Mouse (Mus musculus) naive thymus-derived CD4-positive, alpha-beta T cell, adult 2 months (primary cell): ENCODE results near the gene 1700056E22Rik.

Experiments
- DNase-seq: peaks from one replicate; pipeline ENCODE4 v3.0.0-alpha.2; 2011; ENCODE audit warnings: low read depth

Gene 1700056E22Rik

DNA sequence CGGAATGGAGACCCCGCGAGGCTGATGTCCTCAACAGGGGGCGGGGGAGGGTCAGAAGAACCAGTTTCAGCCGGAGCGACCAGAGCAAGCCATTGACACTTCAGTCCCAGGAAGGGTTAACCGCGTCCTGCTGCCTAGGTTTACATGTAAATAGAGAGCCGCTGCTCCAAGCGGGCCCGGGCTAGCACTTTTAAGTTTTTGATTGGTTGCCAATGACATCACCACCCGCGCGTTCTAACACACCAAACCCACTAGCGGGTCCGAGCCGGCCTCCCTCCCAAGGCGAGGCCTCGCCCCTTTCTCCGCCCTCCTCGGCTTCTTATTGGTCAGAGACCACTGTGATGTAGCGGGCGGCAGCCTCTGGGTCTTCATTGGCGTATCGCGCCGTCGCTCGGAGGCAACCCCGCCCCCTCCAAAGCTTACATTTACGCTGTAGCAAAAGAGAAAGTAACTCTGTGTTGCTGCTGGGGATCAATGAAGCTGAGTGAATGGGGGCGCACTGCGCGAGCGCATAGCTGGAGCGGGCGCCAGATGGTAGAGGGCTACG is at the start of gene 1700056E22Rik:
Gene 1700056E22Rik (minus strand): TSS at position 291 of the 547 bp plus-strand sequence.
- peak; percentile 99 for DNase-seq

DNA sequence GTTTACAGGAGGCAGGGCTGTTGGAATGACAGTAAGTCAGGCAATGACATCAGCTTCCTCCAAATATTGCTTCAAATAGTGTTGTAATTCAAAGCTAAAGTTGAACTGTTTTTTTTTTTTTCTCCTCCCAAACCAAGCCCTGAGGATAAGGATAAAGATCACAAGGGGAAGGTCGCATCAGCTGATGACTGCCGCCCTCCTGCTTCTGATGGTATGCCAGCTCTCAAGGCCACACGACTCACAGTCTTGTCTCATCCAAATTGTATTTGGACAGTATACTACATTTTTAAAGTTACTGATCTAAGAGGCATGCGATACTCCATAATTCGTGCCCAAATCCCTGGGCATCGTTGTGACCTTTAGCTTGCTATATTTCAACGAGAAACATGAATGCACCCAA is 49.1 kb upstream of the 1700056E22Rik start:
- no peak for DNase-seq

DNA sequence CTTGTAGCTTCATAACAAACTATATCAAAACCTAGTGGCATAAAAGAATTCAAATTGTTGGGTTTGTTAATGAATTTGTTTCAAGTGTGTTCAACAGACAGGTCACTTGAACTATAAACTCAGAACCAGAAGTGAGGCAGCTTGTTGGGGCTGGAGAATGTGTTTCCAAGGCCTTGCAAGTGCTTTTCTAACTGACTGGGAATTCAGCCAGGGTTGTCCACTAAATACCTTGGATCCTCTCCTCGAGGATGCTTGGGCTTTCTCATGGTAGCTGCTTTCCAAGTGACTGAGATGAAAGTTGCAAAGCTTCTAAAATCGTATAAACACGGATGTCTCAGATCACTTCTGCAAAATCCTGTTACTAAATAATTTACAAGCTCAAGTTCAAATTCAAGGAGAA is 48.6 kb upstream of the 1700056E22Rik start:
- DNase-seq, result no peak

DNA sequence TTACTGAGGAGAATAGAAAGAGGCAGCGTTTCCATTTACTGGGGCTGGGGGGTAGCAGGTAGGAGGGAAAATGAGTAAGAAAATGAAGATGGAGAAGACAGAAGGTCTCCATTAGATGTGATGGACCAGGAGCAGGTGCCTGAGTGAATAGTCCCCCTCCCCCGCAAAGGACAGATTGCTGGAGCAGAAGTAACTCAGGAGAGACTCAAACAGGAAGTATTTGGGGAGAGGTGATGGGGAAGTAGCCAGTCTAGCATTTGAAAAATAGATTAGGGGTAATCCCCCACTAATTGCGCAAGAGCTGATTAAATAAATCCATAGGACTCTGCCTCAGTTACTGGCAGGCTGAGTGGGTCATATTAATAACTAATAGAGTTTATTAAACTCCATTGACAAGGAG is 45.2 kb upstream of the 1700056E22Rik start:
- DNase-seq, result no peak

DNA sequence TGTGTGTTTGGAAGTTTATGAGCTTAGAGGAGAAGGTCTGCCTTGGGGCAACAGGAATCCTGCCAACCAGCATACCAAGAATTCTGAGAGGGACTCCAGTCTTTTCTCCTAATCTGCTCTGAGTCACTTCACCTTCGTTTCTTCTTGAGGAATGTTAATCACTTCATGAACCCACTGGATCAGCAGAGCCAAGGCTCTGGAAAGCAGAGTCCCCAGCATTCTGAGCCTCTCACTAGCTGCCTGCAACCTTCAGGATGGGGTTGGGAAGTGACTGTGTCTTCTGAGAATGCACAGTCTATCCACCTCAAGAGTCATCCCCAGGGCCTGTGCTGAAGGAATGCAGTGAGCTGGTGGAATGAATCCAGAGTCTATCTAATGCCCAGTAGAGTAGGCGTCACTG is 42.7 kb upstream of the 1700056E22Rik start:
- no peak for DNase-seq

DNA sequence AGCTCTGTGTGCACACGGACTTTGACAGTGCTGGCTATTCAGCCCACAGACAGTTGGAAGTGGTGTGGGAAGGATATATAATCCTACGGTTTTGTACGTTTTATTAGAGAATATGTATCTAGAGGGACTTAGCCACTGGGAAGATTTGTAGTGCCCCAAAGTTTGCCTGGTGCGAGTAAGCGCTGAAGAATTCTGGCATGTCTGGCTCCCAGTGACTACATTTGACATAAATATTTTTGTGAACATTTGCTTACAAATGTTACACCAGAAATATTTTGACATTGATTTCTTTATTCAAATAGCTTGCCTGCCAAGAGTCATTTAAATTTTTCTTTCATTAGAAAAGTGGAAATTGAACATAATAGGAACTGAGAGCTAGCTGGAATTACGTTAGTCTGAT is 42.0 kb upstream of the 1700056E22Rik start:
- DNase-seq, result no peak

DNA sequence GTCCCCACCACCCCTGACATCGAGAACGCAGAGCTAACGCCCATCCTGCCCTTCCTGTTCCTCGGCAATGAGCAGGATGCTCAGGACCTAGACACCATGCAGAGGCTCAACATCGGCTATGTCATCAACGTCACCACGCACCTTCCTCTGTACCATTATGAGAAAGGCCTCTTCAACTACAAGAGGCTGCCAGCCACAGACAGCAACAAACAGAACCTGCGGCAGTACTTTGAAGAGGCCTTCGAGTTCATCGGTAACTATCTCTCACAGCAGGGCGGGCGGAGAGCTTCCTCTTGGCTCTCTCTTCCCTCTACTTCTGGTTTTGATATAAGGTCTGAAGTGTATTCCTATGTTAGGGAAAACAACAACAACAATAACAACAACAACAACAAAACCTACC is 34.9 kb upstream of the 1700056E22Rik start:
- no peak for DNase-seq

DNA sequence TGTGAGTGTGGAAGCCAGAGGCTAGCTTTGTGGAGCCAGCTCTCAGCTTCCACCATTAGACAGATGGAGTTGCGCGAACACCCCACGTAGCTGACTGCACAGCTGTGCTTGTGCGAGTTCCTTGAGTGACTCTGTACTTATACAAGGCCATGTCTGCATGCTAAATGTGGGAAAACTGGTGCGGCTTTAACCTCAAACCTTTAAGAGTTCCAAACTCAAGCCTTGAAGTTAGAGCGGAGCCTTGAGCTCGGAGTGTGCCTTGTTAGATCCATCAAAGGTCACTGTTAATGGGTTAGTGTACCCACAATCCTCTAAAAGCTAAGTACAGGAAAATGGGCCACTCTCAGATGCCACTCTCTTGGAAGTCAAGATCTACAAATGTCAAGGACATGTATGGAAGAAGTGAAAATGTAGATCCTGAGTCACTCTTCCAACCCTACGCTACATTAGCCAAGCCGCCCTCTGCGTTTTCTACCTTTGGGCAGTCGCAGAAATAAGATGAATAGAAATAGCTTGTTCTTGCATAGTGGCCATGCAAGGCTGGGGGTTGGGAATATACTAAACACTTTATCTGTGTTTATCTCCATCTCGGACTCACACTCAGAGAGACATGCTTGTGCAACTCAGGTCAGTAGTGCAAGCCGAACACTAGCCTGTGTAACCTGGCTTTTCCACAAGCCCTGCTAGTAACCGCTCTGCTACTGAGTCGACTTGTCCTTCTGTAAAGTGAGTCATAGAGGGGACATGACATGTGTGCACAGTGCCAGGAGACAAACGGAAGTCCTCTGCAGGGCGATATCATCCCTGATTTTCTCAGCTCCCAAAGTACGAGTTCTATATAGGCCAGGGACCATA is 33.8 kb upstream of the 1700056E22Rik start:
- DNase-seq, result no peak

DNA sequence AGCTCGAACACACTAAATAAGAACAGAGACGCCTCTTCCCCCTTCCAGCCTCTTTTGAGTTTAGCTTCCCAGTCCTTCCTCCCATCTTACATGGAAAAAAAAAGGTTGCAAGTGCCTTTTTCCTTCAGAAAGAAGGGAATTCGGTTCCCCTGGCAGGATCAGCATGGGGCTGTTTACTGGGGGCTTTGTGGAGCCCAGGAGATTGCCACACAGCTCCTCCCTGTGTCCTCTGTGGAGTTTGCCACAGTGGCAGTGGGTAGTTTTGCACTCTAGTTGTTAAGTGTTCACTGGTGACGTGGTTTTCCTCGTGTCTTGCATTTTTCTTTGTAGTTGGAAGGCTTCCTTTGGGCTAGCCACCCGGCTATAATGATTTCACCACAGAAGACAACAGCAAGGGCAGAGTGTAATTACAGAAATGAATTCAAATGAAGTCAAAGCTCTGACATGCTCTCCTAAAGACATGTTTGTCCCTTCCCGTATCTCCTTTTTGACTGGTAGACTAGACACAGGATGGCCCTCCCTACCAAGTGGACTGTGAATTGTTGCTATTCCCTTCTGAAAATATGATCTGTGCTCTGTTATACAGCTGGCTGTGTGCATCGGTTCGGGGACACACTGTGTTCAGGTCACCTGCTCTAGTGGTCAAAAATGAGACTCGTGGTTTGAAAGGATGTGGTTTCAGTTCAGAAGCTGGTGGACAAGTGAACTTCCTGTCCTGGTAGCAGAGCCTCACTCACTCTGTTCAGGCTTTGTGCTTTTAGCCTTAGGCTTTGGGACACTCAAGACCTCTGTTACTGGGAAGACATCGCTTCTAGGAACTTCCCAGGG is 32.6 kb upstream of the 1700056E22Rik start:
- no peak for DNase-seq

DNA sequence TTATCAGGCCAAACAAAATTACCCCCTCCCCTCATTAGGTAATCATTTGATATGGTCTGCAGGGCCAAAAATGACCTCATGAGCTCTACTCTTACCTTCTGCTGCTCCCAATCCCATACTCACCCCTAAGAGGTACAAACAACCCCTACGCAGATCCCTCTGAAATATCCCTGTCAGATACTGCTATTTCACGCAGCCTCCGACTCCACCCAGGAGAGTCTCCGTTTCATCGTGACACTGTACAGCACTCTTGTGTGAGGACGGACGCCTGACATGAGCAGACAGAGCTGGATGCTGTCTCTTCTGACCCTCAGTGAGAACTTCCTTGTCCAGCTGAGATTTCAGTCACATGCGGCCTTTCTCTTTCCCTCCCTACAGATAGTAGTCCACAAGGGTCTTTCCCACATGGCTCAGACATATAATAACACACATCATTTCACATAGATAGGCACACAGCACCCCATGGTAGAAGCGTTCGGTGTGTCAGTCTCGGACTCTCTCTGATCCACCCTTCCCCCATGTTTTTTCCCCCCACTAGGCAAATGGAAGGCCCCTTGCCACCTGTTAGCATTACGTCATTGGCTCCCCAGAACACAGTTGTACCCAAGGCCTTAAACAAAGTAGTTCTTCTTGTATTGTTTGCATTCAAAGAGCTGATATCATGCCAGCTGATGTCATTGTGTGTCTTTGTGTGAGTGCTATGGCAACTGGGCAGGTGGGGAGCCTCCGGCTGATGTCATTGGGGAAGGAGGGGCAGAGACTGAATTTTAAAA is 31.7 kb upstream of the 1700056E22Rik start:
- DNase-seq, result no peak

DNA sequence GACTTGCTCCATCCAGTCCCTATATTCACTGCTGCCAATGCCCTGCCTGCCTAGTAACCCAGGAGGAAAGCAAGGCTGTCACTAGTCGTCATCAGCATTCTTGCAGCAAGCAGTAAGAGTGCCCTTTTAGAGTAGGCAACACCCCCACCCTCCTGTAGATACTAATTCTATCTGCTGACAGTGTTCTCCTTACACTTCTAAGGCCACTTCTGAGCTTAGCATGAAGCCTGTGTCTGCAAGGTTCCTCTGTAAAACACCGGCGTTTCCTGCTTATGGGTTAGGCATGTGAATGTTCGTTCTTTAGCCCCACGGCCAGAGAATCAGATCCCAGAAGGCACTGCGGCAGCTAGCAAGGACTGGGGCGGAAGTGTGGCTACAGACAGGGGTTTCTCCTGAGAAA is 30.2 kb upstream of the 1700056E22Rik start:
- peak; percentile 80 for DNase-seq

DNA sequence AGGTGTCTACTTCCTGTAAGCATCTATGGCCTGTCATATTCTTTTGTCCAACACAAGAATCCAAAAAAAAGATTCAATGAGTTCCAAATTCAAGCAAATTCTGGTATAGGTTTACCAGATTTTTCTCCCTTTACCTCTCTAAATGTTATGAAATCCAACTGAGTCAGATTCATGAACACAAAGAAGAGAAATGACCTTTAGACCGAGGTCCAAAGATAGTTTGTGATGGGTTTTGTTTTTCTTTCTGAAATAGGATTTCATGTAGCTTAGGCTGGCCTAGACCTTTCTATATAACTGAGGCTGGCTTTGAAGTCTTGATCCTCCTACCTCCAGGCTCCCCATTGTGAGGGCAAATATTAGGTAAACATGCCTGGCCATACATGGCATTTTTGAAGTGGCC is 27.8 kb upstream of the 1700056E22Rik start:
- no peak for DNase-seq

DNA sequence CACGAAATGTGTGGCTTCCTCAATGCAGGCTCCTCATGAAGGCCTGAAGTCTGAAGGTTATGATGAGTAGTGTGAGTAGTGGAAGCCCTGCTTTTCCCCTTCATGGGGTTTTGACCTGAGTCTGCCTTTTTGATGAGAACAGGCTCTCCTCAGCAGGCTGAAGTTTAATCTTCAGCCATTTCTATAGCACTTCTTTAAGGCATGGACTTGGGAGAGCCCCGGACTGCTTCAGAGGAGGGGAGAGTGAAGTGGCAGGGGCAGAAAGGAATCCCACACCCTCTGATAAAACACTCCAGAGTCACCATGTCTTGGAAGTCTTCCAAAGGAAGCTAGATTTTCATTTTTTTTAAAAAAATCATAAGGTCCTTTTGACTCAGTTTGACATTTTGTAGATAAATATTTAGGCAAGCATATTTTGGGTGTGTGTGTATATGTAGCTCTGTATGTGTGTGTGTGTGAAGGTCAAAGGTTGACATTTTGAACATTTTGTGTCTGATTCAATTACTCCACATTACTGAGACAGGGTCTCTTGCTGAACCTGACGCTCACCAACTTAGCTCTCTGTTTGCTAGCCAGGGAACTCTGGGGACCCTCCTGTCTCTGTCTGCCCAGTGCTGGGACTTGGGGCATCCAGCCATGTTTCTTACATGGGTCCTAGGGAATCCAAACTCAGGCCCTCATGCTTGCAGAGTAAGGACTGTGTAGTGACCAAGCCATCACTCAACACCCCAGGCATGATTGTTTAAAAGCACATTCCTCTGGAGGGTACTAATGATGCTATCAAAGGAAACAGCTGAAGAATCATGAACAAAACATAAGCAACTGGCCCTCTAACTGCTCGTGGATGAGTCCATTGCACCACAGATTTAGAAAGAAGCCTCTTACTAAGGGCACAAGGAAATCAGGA is 27.0 kb upstream of the 1700056E22Rik start:
- peak; percentile 43 for DNase-seq

DNA sequence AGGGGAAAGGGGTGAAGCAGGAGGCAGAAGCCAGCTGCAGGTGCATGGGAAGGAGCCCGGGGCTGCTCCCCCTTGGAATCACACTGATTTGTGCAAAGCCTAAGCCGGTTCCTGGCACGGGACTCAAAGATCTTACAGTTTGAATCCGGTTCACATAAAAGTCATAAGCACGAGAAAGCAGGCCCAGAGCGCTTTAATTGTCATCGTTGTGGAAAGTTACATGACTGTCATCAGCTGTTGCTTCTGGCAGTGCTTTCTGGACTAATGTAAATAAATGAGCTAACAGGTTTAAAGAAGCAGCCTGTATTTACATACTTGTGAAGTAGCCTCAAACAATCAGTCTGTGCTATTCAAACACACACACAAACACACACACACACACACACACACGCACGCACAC is 26.3 kb upstream of the 1700056E22Rik start:
- DNase-seq, result peak; percentile 46

DNA sequence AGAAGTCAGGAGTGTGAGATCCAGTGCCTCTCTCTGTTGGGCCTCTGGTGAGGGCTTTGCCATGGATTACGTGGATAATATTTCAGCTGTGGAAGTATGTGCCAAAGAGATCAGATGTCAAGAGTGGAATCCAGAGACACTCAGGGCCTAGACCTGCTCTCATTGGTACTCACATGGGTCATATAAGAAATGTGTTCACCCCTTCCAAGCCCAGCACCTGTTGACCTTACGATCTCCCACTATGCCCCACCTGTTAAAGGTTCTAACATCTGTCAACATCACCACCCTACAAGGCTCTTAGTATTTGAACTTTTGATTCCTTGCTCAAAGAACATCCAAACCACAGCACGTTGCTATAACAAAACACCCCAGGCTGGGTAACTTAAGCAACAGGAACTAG is 25.7 kb upstream of the 1700056E22Rik start:
- no peak for DNase-seq

DNA sequence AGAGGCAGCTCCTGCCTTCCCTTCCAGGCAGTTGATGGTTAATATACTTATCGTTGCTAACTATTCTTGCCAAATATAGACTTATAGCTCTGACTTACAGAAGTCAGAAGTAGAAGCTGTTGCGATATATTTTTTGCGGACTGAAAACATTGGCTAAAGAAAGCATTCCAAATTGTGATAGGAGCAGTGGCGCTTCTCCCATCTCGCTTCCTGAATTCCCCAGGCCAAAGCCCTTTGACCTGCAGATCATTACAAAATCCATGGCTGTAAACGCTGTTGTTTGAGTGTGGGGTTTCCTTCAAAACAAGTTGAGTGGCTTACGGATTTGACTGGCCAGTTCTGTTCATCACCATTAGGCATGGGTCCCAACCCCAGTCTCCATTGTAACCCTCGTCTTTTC is 24.1 kb upstream of the 1700056E22Rik start:
- no peak for DNase-seq

DNA sequence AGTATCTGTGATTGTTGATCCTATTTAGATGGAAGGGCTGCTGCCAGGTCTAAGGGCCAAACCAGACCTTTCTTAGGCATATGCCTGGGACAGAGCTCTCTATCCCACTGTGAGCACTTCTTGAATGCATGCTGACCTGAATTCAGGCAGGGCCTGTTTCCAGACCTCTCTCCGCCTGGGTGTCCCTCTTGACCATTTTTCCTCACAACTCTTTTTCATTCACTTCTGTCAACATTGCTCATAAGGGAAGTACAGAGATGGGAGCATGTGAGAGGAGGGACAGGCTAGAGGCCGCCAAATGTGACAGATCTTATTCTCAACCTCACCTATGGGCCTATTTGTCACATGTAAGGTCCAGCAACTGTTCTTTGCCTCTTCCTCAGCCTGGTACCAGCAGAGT is 20.1 kb upstream of the 1700056E22Rik start:
- DNase-seq, result no peak

DNA sequence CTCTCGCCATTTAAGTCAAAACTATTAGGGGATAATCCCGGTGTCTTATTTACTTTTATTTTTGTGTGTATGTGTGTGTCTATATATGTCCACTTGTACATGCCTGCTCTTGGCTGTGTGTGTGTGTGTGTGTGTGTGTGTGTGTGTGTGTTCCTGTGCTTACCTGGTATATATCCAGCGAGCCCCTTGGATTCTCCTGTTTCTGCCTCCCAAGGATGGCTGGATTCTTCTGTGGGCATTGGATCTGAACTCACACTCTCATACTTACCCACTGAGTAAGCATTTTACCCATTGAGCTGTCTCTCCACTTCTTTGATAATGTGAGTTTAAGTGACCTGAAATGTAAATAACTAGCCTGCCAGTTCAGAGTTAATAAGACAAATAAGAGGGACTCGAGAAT is 19.6 kb upstream of the 1700056E22Rik start:
- DNase-seq, result no peak

DNA sequence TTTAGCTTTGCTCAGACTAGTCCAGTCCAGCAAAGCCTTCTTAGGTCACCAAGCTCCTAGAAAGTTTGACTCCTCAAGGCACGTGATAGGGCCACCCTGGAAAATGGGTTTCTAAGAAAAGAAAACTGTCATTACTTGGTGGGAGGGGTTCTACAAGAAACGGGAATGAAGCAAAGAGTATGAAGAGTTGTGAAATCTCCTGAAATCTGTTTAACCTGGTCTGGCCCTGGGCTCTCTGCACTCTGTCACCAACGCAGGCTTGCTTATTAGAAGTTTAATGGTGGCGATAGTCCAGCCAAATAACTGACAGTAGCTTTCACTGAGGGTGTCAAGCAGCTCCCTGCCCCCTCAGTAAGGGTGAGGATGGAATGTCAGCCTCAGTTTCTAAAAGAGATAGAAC is 19.0 kb upstream of the 1700056E22Rik start:
- no peak for DNase-seq

DNA sequence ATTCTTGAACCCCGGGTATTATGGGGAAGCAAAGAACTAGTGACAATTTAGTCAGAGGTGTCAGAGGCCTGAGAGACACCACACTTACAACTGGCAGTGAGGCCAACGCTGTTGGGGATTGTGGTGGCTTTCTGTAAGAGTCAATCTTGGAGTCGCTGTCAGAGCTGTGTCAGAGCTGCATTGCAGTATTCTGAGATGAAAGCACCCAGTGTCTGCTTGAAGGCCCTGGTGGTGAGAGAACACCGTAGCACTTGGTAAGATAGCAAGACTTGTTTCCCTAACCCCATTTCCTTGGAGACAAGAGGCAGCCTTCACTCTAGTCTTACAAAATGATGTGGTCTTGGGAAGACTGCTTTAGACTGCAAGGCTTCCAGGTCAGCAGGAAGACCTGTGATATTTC is 18.2 kb upstream of the 1700056E22Rik start:
- peak; percentile 66 for DNase-seq

DNA sequence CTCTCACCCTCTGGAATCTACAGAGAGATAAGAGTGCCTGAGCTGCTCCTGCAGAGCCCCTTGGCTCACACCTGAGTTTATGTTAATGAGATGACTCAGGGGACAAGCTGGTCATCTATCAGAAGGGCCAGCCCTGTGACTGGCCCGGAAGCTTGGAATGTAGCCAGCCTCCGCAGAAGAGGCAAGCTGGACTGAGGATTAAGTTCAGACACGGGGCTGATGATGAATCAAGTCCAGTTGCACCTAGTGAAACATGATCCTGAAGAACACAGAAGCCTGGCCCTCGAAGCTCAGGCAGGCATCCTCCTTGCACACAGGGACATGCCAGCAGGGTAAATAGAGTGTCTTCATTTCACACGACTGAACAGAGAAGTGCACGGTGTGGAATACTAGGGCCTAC is 17.7 kb upstream of the 1700056E22Rik start:
- DNase-seq, result peak; percentile 15
